Mouse (Mus musculus) stomach, postnatal 0 days (tissue): ENCODE results near the gene Tbrg4.

Experiments used
- CTCF ChIP-seq: IDR thresholded peaks from 2 replicates; pipeline ENCODE4 v1.5.1; 2016; ENCODE audit warnings: antibody characterized with exemption, low read depth, mild to moderate bottlenecking, moderate library complexity
- EP300 ChIP-seq: optimal IDR thresholded peaks from 2 replicates; pipeline ENCODE3; 2016; ENCODE audit warnings: antibody characterized with exemption

DNA sequence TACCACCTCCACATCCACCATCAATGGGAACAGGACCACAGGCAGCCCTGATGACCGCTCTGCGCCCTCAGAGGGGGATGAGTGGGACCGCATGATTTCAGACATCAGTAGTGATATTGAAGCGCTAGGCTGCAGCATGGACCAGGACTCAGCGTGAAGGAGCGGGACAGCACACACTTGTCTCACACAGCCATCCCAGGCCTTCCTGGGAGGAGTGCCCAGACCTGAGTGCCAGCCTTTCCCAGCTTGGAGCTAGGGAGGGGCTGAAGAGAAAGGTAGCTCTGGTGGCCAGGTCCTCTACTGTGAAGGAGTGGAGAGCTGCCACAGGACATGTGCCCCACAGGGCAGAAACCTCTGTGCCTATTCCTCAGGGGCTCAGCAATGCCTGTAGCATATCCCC, 29.7 kb downstream of the Tbrg4 start:
- TF ChIP-seq EP300 = no peak
- no peak for TF ChIP-seq CTCF
